Mouse (Mus musculus) right cerebral cortex, adult 18-20 months (tissue): Measurements from ENCODE around the gene Cluap1.

Source experiments
- DNase-seq: peaks from one replicate; pipeline ENCODE4 v3.0.0; 2022; ENCODE audit warnings: mixed read lengths

Cluap1 gene

DNA sequence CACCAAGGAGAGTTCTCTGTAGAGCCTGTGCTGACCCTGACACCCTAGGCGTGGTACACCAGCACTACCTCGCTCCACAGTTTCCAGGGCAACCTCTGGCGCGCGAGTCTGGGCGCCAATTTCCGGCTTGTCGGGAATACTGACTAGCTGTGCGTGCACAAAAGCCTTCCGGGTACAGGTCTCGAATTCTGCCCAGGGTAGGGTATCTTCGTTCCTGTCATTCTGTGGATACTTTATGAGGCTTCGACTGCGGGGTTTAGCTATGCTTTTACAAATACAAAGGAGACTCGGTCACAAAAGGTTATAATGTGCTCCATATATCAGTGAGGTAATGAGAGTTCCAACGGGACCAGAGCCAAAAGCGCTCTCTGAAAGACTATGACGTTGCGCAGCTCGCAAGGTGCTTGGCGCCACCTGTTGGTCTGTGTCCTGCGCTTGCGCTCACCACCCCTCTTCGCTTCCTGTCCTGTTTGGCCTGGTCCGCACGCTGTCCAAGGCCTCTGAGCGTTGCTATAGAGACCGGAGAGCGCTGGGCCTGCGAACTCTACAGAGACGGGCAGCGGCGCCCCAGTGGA, at the start of gene Cluap1, which contains the start of gene 1700037C18Rik:
Gene Cluap1 (plus strand): TSS at position 265 of the 575 bp plus-strand sequence.
Gene 1700037C18Rik (minus strand): TSS at position 153 of the 575 bp plus-strand sequence.
- DNase-seq: peak; percentile 93

- DNase-seq: no peak
Observed at GRCm38 (mm10) chr16:3859254-3859653, 49.3 kb upstream of the Cluap1 start.

DNA sequence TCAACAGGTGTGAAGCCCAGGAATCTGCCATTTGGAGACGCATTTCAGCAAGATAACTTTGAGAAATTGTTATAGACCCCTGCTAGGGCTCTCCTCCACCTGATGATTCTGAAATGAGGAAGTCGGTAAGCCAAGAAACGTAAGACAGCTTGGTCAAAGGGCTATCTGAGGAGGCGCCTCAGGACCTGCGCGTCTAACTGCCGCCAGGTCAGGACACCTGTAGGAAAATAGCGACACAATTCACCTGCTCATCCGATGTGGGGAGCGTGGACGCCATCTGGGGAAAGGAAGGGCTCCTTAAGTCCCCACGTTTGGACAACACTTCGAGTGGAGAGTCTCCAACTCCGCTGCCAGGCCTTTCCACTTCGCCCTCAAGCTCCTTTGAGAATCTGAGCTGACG, 36.8 kb upstream of the Cluap1 start:
- no peak for DNase-seq

- DNase-seq: peak; percentile 92
Observed at GRCm38 (mm10) chr16:3872216-3873047, 36.2 kb upstream of the Cluap1 start, which contains the start of gene Naa60. Gene Naa60, plus strand, starts transcription at chr16:3872375.

DNA sequence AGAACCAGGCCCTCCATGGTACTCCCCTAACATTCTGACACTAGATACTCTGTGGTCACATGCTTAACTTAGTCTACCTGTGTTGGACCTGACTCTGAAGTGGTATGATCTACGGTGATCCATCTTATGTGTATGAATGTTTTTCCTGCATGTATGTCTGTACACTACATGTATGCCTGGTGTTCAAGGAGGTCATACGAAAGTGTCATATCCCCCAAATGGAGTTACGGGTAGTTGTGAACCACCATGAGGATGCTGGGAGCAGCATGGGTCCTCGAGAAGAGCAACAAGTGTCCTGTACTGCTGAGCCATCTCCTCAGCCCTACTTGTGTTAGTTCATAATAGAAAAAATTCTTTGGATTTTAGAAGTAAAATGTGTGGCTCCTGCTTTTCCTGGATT, 32.3 kb upstream of the Cluap1 start:
- no peak for DNase-seq

GRCm38 (mm10) chr16:3884201-3885064, 24.2 kb upstream of the Cluap1 start, which contains the start of the genes Zfp597 and Gm20695:
Gene Zfp597, minus strand, starts transcription at chr16:3884561.
Gene Gm20695, plus strand, starts transcription at chr16:3884648.
- peak; percentile 96 for DNase-seq

DNA sequence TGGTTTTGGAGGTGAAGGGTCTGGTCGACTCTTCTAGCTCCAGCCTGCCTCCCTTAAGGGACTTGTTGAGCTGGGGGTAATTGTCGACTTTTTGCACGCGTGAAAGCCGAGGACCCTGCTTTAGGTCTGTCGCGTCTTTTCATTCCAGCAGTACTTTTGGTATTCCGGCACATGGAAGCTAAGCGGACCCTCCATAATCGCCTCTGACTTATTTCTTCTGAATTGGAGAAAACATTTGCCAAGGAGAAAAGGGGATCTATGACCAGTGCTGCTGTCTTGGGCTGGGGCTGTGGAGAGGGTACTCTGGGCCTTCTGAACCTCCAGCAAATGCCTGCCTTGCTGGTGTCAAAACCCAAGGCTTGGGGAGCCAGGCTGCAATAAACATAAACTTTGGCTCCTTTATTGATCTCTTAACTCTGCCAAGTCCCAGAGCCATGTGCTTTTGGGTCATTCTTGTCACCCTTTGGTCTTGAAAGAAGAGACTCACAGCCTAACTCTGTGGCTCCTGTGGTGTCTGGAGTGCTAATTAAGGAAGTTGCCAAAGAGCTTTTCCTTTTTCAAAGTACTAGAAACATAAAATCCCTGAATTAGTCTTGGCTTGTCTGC, 23.4 kb upstream of the Cluap1 start:
- no peak for DNase-seq

- no peak for DNase-seq
Observed at GRCm38 (mm10) chr16:3891621-3892295, 16.8 kb upstream of the Cluap1 start.

GRCm38 (mm10) chr16:3893739-3894138, 14.9 kb upstream of the Cluap1 start:
- DNase-seq: no peak

DNA sequence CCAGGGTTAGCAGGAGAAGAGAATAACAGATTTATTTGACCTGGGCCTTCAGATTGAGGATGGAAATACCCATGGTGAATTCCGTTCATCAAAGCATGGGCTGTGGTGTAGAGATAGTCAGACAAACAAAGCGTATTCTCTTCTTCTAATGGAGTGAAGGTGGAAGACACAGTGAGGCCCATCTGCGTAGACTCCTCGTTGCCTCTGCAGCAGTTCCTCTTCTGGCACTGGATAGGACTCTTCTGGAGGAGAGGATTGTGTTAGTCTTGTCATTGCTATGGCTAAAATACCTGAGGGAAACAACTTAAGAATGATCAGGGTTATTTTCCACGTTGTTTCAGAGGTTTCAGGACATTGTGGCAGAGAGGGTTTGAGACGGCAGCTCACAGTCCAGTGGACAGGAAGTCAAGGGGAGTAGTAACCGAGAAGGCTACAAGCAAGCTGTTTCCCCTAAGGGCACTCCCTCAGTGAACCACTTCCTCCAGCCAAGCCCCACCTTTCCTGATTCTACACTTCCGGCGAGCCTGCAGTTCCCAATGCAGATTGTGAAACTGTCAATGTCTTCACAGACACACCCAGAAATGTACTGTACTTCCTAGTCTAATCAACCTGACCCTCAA, 13.3 kb upstream of the Cluap1 start:
- no peak for DNase-seq

DNA sequence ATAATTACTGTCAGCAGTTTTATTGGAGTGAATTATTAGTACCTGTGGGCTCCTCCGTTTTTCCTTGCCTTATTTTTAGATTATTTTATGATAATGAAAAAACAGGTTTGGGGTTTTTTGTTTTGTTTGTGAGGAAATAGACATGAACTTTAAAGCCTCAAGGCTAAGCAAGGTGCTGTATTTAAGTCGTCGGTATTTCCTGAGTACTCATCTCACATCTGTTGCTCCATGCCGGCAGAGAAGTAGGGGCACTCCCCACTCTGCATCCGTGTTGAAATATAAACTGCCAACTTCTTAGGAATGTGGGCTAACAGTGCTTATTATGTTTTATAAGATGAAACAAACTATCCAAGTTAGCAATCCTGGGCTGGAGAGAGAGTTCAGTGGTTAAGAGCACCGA, 12.6 kb upstream of the Cluap1 start:
- DNase-seq: no peak

DNA sequence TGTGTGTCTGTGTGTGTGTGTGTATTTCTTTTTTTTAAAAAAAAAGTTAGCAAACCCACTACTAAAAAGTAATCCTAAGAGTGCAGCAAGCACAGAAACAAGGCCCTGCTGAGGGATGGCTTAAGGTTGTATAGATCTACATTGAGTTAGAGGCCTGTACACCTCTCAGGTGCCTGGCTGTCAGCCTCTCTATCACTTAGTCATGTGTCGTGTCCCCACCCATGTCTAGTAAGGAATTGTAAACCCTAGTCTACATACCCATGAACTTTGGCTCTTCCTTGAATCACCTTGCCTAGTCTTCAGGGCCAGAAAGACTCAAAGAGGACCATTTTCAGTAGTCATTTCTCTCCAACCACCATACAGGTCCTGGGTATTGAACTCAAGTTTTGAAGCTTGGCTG, 12.0 kb upstream of the Cluap1 start:
- no peak for DNase-seq

GRCm38 (mm10) chr16:3907471-3907870, 1.1 kb upstream of the Cluap1 start:
- DNase-seq: no peak

DNA sequence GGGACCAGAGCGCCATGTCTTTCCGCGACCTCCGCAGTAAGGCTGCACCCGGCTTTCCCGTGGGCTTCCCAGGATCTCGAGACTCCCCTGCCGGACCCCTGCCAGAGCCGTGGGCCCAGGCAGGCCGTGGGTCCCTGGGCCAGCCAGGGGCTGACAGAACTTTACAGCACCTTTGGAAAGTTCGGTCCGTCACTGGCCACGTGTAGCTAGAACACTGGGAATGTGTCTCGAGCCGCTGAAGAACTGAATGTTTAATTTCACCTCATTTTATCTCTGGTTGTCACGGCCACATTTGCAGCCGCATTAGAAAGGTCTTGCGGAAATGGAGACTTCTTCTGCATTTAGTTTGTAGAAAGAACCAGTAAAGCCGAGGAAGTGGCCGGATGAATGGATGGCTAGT, 517 bp downstream of the Cluap1 start:
- DNase-seq: no peak

DNA sequence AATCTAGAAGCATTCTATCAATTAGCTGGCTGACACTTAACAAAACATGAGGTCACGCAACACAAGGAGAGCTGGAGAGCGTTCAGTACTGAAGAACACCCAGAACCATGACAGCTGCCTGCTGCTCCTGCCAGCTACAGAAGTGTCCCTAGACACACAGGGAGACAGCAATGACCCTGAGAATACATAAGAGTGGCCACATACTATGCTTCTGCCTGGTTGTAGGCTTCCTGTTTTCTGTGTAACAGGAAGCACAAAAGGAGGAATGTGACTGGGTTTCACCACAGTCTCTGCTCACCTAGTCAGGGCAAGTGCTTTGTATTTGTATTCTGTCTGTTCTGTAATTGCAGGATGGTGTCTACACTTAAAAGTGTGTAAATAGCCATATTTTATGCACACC, 12.2 kb downstream of the Cluap1 start:
- DNase-seq: no peak

GRCm38 (mm10) chr16:3923515-3923914, 14.9 kb downstream of the Cluap1 start:
- DNase-seq: no peak

GRCm38 (mm10) chr16:3923966-3924365, 15.4 kb downstream of the Cluap1 start:
- DNase-seq: no peak

GRCm38 (mm10) chr16:3928582-3928981, 20.0 kb downstream of the Cluap1 start:
- DNase-seq: no peak

GRCm38 (mm10) chr16:3929151-3929550, 20.6 kb downstream of the Cluap1 start:
- no peak for DNase-seq

- no peak for DNase-seq
Observed at GRCm38 (mm10) chr16:3933536-3933935, 24.9 kb downstream of the Cluap1 start.

DNA sequence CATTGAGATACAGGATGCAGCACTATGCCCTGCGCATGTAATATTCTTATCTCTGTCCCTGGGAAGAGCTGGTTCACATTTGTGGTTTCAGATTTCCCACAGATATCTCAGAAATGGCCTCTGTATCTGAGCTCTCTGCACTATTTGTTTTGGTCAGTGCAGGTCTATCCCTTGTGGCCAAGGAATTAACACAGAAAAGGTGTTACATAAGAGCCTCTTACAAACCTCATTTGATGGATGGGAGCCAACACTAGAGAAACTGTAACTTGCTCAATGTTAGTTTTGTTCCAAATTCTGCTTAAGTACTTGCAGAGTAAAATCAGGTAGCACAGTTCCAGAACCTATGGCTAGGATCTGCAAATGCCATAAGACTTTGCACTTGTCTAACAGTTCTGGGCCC, 25.5 kb downstream of the Cluap1 start:
- DNase-seq: no peak

GRCm38 (mm10) chr16:3934701-3935100, 26.1 kb downstream of the Cluap1 start:
- no peak for DNase-seq
